Mouse (Mus musculus) brown adipose tissue, adult 24 weeks (tissue): ENCODE data around the gene Tll1. TPM values are rescaled to one million over a fixed set of nuclear protein-coding genes. Genes with fewer than 3 reads are reported as not detected.
"Not testable (repeated sequence)": the region's sequence is repeated elsewhere in the genome, so short reads cannot be mapped to it uniquely, and the experiment has no call there.

Source experiments
- H3K27ac ChIP-seq: fragments of 200-500 bp; replicated peaks from 2 replicates; pipeline ENCODE4 v1.5.1; 2012; ENCODE audit warnings: low read depth, mild to moderate bottlenecking, low read length
- H3K4me1 ChIP-seq: fragments of 200-500 bp; 2 replicates; pipeline ENCODE4 v1.6.1; 2012; ENCODE audit warnings: low read length, mixed read lengths; ENCODE audit not compliant: control insufficient read depth, insufficient read depth, insufficient read length
- H3K4me3 ChIP-seq: fragments of 200-500 bp; 2 replicates; pipeline ENCODE4 v1.5.1; 2012; ENCODE audit warnings: low read depth, mild to moderate bottlenecking, low read length, moderate library complexity; ENCODE audit not compliant: insufficient read depth
- polyA plus RNA-seq: library from polyadenylated mRNA; stranded (reverse); fragments of >200 nt; gene quantifications from 2 replicates; pipeline ENCODE4 v1.2.4, GENCODE M21; 2012; ENCODE audit not compliant: missing spikeins, insufficient read depth, insufficient read length

The Tll1 gene
- polyA plus RNA-seq, 1 experiment: not detected

GRCm38 (mm10) chr8:64023579-64023978 lies 182.5 kb downstream of the Tll1 start:
- no peak overlapping the region for H3K4me3 ChIP-seq
- no peak overlapping the region for H3K27ac ChIP-seq
- no peaks in the 10 kb centered on the region for H3K4me1 ChIP-seq

- H3K4me1 ChIP-seq: no peaks in the 10 kb centered on the region
- no peak overlapping the region for H3K27ac ChIP-seq
- no peak overlapping the region for H3K4me3 ChIP-seq
Measured at GRCm38 (mm10) chr8:64023027-64023426, 183.0 kb downstream of the Tll1 start.

- not testable (repeated sequence) for H3K4me1 ChIP-seq, H3K4me3 ChIP-seq, H3K27ac ChIP-seq
Measured at GRCm38 (mm10) chr8:63970612-63971391, 235.3 kb downstream of the Tll1 start.
